Mouse (Mus musculus) ES-Bruce4 (cell line): ENCODE measurements around the gene Prr11. TPM values are rescaled to one million over a fixed set of nuclear protein-coding genes. Genes with fewer than 3 reads are reported as not detected.

ENCODE experiments used
- H3K27ac ChIP-seq: 2 replicates; pipeline ENCODE4 v1.5.1; 2012; ENCODE audit warnings: low read length, inconsistent platforms; ENCODE audit not compliant: insufficient read depth
- H3K27me3 ChIP-seq: 2 replicates; pipeline ENCODE4 v1.6.1; 2012; ENCODE audit warnings: mild to moderate bottlenecking, low read length, inconsistent platforms; ENCODE audit not compliant: control insufficient read depth, poor library complexity, insufficient read depth, severe bottlenecking
- H3K36me3 ChIP-seq: 2 replicates; pipeline ENCODE4 v1.6.1; 2012; ENCODE audit warnings: inconsistent platforms, mild to moderate bottlenecking, low read length, moderate library complexity; ENCODE audit not compliant: control insufficient read depth, poor library complexity, insufficient read depth, severe bottlenecking
- H3K4me1 ChIP-seq: one replicate; pipeline ENCODE4 v1.8.1; 2011; ENCODE audit warnings: low read length; ENCODE audit not compliant: control insufficient read depth, insufficient read depth
- H3K4me3 ChIP-seq: 2 replicates; pipeline ENCODE4 v1.5.1; 2011; ENCODE audit warnings: low read depth, mild to moderate bottlenecking, low read length
- H3K9ac ChIP-seq: 2 replicates; pipeline ENCODE4 v1.6.1; 2012; ENCODE audit warnings: low read depth, mild to moderate bottlenecking, inconsistent platforms; ENCODE audit not compliant: poor library complexity, severe bottlenecking
- H3K9me3 ChIP-seq: replicated peaks from 2 replicates; pipeline ENCODE4 v1.6.1; 2012; ENCODE audit warnings: mild to moderate bottlenecking, low read length, inconsistent platforms; ENCODE audit not compliant: control insufficient read depth, poor library complexity, insufficient read depth, severe bottlenecking
- CTCF ChIP-seq: IDR thresholded peaks from one replicate; pipeline ENCODE4 v1.8.1; 2011; ENCODE audit warnings: low read depth, low read length
- EP300 ChIP-seq: IDR thresholded peaks from 2 replicates; pipeline ENCODE4 v1.6.1; 2011; ENCODE audit warnings: low read depth, low read length; ENCODE audit not compliant: insufficient read depth
- POLR2A ChIP-seq: IDR thresholded peaks from one replicate; pipeline ENCODE4 v1.8.1; 2011; ENCODE audit warnings: low read length; ENCODE audit not compliant: insufficient read depth
- polyA plus RNA-seq: library from polyadenylated mRNA; stranded (reverse); fragments of >200 nt; gene quantifications from 2 replicates; pipeline ENCODE4 v1.2.4, GENCODE M21; 2011; ENCODE audit warnings: low read depth; ENCODE audit not compliant: missing spikeins, insufficient read depth, insufficient read length

Prr11 gene
- polyA plus RNA-seq, 1 experiment = 36.7 TPM

DNA sequence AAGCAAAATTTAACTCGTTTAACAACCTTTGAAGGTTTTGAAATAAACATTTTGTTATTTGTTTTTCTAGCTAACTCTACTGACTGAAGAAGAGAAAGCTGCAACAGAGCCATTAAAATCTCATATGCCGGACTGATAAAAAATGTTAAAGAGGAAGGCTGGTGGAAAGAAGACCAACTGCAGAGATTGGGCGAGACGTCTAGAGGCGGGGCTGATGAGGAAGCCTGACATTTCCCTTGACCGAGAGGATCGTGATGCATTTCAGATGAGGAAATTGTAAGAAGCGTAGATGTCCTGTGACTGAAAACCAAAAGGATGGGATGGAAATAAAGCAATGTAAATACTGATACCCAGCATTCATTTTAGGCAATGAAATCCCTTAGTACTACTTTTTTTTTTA, 13.4 kb upstream of the Prr11 start:
- Histone ChIP-seq H3K4me3 (no peak overlapping the region), H3K4me1 (no peaks in the 10 kb centered on the region), H3K9ac (no peak overlapping the region), H3K36me3 (peaks cover 42% of the 10 kb centered on the region), H3K27me3 (no peaks in the 10 kb centered on the region), H3K27ac (no peak overlapping the region), H3K9me3 (no peaks in the 10 kb centered on the region)
- no peak for TF ChIP-seq EP300

DNA sequence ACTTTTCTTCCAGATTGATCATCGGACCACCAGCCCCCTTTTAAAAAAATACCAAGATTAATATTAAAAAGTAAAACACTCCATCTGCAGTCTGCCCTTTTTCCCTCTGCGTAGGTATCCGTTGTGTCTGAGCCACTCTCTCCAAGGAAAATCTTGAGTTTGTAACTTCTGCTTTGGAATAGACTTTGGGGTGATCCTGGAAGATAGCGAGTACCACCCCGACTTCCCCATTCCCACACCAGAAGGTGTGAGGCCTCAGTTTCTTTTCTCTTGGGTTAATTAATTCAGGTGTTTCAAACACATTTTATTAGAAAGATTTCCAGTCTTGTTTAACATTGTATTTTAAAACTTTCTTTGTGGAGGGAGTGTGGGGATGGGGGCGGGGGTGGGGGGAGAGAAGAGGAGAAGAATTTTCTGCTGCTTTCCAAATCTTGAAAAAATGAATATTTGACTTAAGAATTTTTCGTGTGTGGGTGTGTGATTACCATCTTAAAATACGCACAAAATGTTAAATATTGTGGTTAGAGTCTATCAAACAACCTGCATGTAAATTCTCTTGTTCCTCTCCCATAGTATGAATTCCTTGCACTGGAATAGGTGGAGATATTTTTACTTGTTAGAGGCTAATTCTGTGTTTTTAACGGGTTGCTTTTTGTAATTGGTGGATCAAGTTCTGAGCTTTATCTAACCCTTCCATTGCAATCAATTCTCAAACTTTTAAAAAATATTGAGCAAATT, 1.8 kb upstream of the Prr11 start:
- Histone ChIP-seq H3K36me3 (peaks cover 37% of the 10 kb centered on the region), H3K27ac (no peak overlapping the region), H3K27me3 (no peaks in the 10 kb centered on the region), H3K9me3 (no peaks in the 10 kb centered on the region), H3K4me1 (no peaks in the 10 kb centered on the region), H3K4me3 (peak overlapping the region; percentile 95), H3K9ac (peak overlapping the region; percentile 91)
- TF ChIP-seq CTCF (no peak), POLR2A (no peak), EP300 (no peak)

- peaks cover 38% of the 10 kb centered on the region for H3K36me3 ChIP-seq
- no peaks in the 10 kb centered on the region for H3K4me1 ChIP-seq
- H3K9me3 ChIP-seq = no peaks in the 10 kb centered on the region
- TF ChIP-seq EP300 (0 out of 2 replicates have a peak, but pooled peaks have one; percentile 1), CTCF (no peak)
- H3K9ac ChIP-seq = peak overlapping the region; percentile 91
- peak overlapping the region; percentile 80 for H3K27ac ChIP-seq
- no peaks in the 10 kb centered on the region for H3K27me3 ChIP-seq
- H3K4me3 ChIP-seq = peak overlapping the region; percentile 95
These were observed 1.1 kb upstream of the Prr11 start for GRCm38 (mm10) chr11:87109519-87110171.

DNA sequence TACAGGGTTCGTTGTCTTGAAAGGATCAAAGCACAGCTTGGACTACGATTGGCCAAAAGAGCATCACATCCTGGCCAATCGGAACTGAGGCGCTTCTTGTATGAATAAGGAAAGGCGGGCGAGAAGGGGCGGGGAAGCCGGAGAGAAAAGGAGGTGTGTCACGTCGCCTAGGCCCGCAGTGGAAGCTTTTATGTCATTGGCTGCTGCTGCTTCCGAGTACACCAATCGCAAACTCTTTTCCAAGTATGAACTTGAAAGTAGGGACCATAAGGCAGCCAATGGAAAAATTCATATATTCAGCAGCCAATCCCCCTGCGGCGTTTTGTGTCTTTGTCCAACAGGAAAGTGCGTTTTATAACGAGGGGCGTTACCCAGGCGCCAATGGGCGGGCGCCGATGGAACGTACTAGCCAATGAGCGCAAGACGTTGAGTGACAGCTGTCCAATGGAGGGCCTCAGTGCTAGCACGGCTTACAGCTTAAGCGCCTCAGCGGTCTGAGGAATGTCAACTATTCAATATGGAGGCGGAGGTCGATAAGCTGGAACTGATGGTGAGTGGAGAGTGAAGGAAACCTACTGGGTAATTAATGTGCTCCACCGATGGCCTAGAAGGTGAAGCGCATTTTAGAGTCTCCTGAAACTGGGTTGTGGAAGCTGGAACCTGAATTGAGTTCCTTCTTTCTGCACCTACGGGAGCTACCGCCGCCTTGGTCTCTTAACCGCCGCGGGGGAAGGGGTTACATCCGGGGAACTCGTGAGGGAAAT, 429 bp upstream of the Prr11 start, which contains the start of gene Ska2:
Gene Ska2 (plus strand): TSS at position 480 of the 764 bp plus-strand sequence.
- Histone ChIP-seq H3K27me3 (no peaks in the 10 kb centered on the region), H3K27ac (peak within 1 kb of the TSS; percentile 80), H3K4me3 (peak within 1 kb of the TSS; percentile 98), H3K9me3 (no peaks in the 10 kb centered on the region), H3K9ac (peak within 1 kb of the TSS; percentile 93), H3K36me3 (peaks cover 41% of the 10 kb centered on the region), H3K4me1 (no peaks in the 10 kb centered on the region)
- TF ChIP-seq CTCF (no peak), EP300 (0 out of 2 replicates have a peak, but pooled peaks have one; percentile 4), POLR2A (peak; percentile 7)

- H3K9me3 ChIP-seq = no peaks in the 10 kb centered on the region
- no peak overlapping the region for H3K27ac ChIP-seq
- H3K36me3 ChIP-seq = peaks cover 26% of the 10 kb centered on the region
- no peak overlapping the region for H3K4me3 ChIP-seq
- H3K4me1 ChIP-seq = peaks cover 2% of the 10 kb centered on the region
- peak overlapping the region; percentile 86; the same call in 1 of the 2 replicates for H3K9ac ChIP-seq
- no peak for TF ChIP-seq POLR2A
- TF ChIP-seq CTCF = no peak
- no peaks in the 10 kb centered on the region for H3K27me3 ChIP-seq
These were observed 21.4 kb downstream of the Prr11 start for GRCm38 (mm10) chr11:87087142-87087541.
